Mouse (Mus musculus) lung, embryonic 14.5 days (tissue): Measurements from ENCODE around the gene Adprhl2. TPM values are rescaled to one million over a fixed set of nuclear protein-coding genes. Genes with fewer than 3 reads are reported as not detected.

Experiments used
- ATAC-seq: fragments of 200-750 bp; cut with Nextera tagmentation; 2 replicates; pipeline ENCODE4 v1.8.0; 2017; ENCODE audit warnings: mild to moderate bottlenecking, moderate TSS enrichment, moderate library complexity; ENCODE audit not compliant: insufficient read depth
- DNase-seq: peaks from one replicate; pipeline ENCODE4 v3.0.0-alpha.2; 2015
- H3K27ac ChIP-seq: fragments of 300-500 bp; sonication (generic); 2 replicates; pipeline ENCODE4 v1.5.1; 2014; ENCODE audit warnings: low read depth, mild to moderate bottlenecking, moderate library complexity
- H3K27me3 ChIP-seq: fragments of 300-500 bp; sonication (generic); 2 replicates; pipeline ENCODE4 v1.6.1; 2014; ENCODE audit warnings: low read length, control low read depth; ENCODE audit not compliant: insufficient read depth
- H3K36me3 ChIP-seq: fragments of 300-500 bp; sonication (generic); 2 replicates; pipeline ENCODE4 v1.6.1; 2014; ENCODE audit warnings: control low read depth; ENCODE audit not compliant: insufficient read depth
- H3K4me1 ChIP-seq: fragments of 300-500 bp; sonication (generic); 2 replicates; pipeline ENCODE4 v1.6.1; 2014; ENCODE audit warnings: antibody characterized with exemption, control low read depth; ENCODE audit not compliant: insufficient read depth
- H3K4me2 ChIP-seq: fragments of 300-500 bp; sonication (generic); 2 replicates; pipeline ENCODE4 v1.6.1; 2014; ENCODE audit warnings: mild to moderate bottlenecking
- H3K4me3 ChIP-seq: fragments of 300-500 bp; sonication (generic); 2 replicates; pipeline ENCODE4 v1.5.1; 2014; ENCODE audit warnings: low read depth, low read length
- H3K9ac ChIP-seq: fragments of 300-500 bp; sonication (generic); 2 replicates; pipeline ENCODE4 v1.6.1; 2014
- H3K9me3 ChIP-seq: fragments of 300-500 bp; sonication (generic); 2 replicates; pipeline ENCODE4 v1.6.1; 2016; ENCODE audit warnings: low read depth, low read length, control low read depth
- CTCF ChIP-seq: IDR thresholded peaks from 2 replicates; pipeline ENCODE4 v1.5.1; 2016; ENCODE audit warnings: antibody characterized with exemption, low read depth
- WGBS: fragments of 180-500 bp; shearing (Covaris S2); extraction: QIAGEN DNeasy Blood & Tissue Kit; methylation state at CpG from one replicate; pipeline ENCODE4 v1.1.7; 2014; 5-methylcytosine and 5-hydroxymethylcytosine counted together
- polyA plus RNA-seq: library from polyadenylated mRNA; unstranded; fragments of >200 nt; fragmentation: Nextera tagmentation; extraction: Ambion mirVana; gene quantifications from 2 replicates; pipeline ENCODE4 v1.2.1, GENCODE M21; 2014

Adprhl2 gene
- polyA plus RNA-seq, 1 experiment from 2014 or later, result 56.8 TPM

GRCm38 (mm10) chr4:126295937-126296336 lies 25.6 kb downstream of the Adprhl2 start:
- H3K4me2 ChIP-seq, result peak overlapping the region; percentile 62; the same call in 1 of the 2 replicates

GRCm38 (mm10) chr4:126295152-126295551 lies 26.4 kb downstream of the Adprhl2 start:
- Histone ChIP-seq H3K27ac (no peak overlapping the region), H3K4me2 (no peak overlapping the region), H3K36me3 (no peaks in the 10 kb centered on the region), H3K4me3 (no peak overlapping the region), H3K4me1 (peaks cover 6% of the 10 kb centered on the region), H3K9ac (no peak overlapping the region), H3K9me3 (no peaks in the 10 kb centered on the region), H3K27me3 (peaks cover 26% of the 10 kb centered on the region)
- DNase-seq, result no peak
- 54% methylated on average over 6 of the region's 6 CpGs for WGBS
- TF ChIP-seq CTCF, result no peak
- no peak for ATAC-seq

More at GRCm38 (mm10) chr4:126295937-126296336, 25.6 kb downstream of the Adprhl2 start:
- Histone ChIP-seq H3K9me3 (no peaks in the 10 kb centered on the region), H3K27ac (no peak overlapping the region), H3K27me3 (peaks cover 34% of the 10 kb centered on the region), H3K36me3 (no peaks in the 10 kb centered on the region), H3K4me3 (no peak overlapping the region), H3K4me1 (peaks cover 9% of the 10 kb centered on the region), H3K9ac (no peak overlapping the region)
- ATAC-seq (no peak), DNase-seq (no peak)
- TF ChIP-seq CTCF, result no peak
- WGBS, result 37% methylated on average over 4 of the region's 4 CpGs

GRCm38 (mm10) chr4:126291196-126291595 lies 30.3 kb downstream of the Adprhl2 start:
- peaks cover 26% of the 10 kb centered on the region for H3K27me3 ChIP-seq
- no peak overlapping the region; the same call in 1 of the 2 replicates for H3K9ac ChIP-seq
- no peak overlapping the region for H3K4me2 ChIP-seq

GRCm38 (mm10) chr4:126290314-126290713 lies 31.2 kb downstream of the Adprhl2 start:
- TF ChIP-seq CTCF, result no peak
- H3K36me3 ChIP-seq, result no peaks in the 10 kb centered on the region
- H3K27ac ChIP-seq, result no peak overlapping the region
- no peak for ATAC-seq
- DNase-seq, result no peak
- H3K4me2 ChIP-seq, result no peak overlapping the region
- WGBS, result 81% methylated on average over 8 of the region's 8 CpGs
- H3K27me3 ChIP-seq, result peaks cover 31% of the 10 kb centered on the region
- H3K4me1 ChIP-seq, result peaks cover 4% of the 10 kb centered on the region
- H3K9me3 ChIP-seq, result no peaks in the 10 kb centered on the region
- no peak overlapping the region for H3K9ac ChIP-seq
- H3K4me3 ChIP-seq, result no peak overlapping the region

More at GRCm38 (mm10) chr4:126291196-126291595, 30.3 kb downstream of the Adprhl2 start:
- TF ChIP-seq CTCF, result no peak
- 17% methylated on average over 13 of the region's 13 CpGs for WGBS
- Histone ChIP-seq H3K4me1 (peaks cover 4% of the 10 kb centered on the region), H3K36me3 (no peaks in the 10 kb centered on the region), H3K27ac (no peak overlapping the region), H3K4me3 (no peak overlapping the region), H3K9me3 (no peaks in the 10 kb centered on the region)
- DNase-seq (no peak), ATAC-seq (no peak)

GRCm38 (mm10) chr4:126288085-126288666 lies 33.3 kb downstream of the Adprhl2 start:
- no peak overlapping the region for H3K9ac ChIP-seq
- peaks cover 38% of the 10 kb centered on the region for H3K27me3 ChIP-seq
- peak; percentile 7; the same call in 1 of the 2 replicates for ATAC-seq
- H3K4me2 ChIP-seq, result peak overlapping the region; percentile 73
- H3K36me3 ChIP-seq, result no peaks in the 10 kb centered on the region
- no peak overlapping the region for H3K4me3 ChIP-seq
- WGBS, result 37% methylated on average over 17 of the region's 17 CpGs
- TF ChIP-seq CTCF, result no peak
- H3K27ac ChIP-seq, result no peak overlapping the region
- no peaks in the 10 kb centered on the region for H3K9me3 ChIP-seq
- DNase-seq, result peak; percentile 50
- H3K4me1 ChIP-seq, result peaks cover 4% of the 10 kb centered on the region

- H3K9me3 ChIP-seq, result no peaks in the 10 kb centered on the region
- 24% methylated on average over 11 of the region's 11 CpGs for WGBS
- H3K27me3 ChIP-seq, result peaks cover 38% of the 10 kb centered on the region
- TF ChIP-seq CTCF, result no peak
- H3K4me3 ChIP-seq, result peak overlapping the region; percentile 44
- no peak overlapping the region for H3K27ac ChIP-seq
- H3K9ac ChIP-seq, result no peak overlapping the region
- H3K36me3 ChIP-seq, result no peaks in the 10 kb centered on the region
- peak; percentile 54 for DNase-seq
- peak overlapping the region; percentile 73 for H3K4me2 ChIP-seq
- peak; percentile 60; the same call in 1 of the 2 replicates for ATAC-seq
- peaks cover 4% of the 10 kb centered on the region for H3K4me1 ChIP-seq
Observed at GRCm38 (mm10) chr4:126287302-126287995, 34.1 kb downstream of the Adprhl2 start.

- ATAC-seq, result peak; percentile 62
- WGBS, result 2% methylated on average over 36 of the region's 42 CpGs
- Histone ChIP-seq H3K4me1 (peaks cover 4% of the 10 kb centered on the region), H3K9me3 (no peaks in the 10 kb centered on the region), H3K4me3 (peak within 1 kb of the TSS; percentile 44), H3K4me2 (peak within 1 kb of the TSS; percentile 73), H3K27me3 (peaks cover 38% of the 10 kb centered on the region), H3K9ac (peak within 1 kb of the TSS; percentile 51), H3K36me3 (no peaks in the 10 kb centered on the region), H3K27ac (no peak within 1 kb of the TSS)
- no peak for TF ChIP-seq CTCF
- peak; percentile 59 for DNase-seq
Observed at GRCm38 (mm10) chr4:126286492-126286891, 35.0 kb downstream of the Adprhl2 start, which contains the start of gene Col8a2. Gene Col8a2, plus strand, starts transcription at chr4:126286793.
